Mouse (Mus musculus) liver, embryonic 12.5 days (tissue): ENCODE measurements around the gene Gja4. TPM values are rescaled to one million over a fixed set of nuclear protein-coding genes. Genes with fewer than 3 reads are reported as not detected.

Experiments
- ATAC-seq: fragments of 200-750 bp; cut with Nextera tagmentation; 2 replicates; pipeline ENCODE4 v1.8.0; 2017; ENCODE audit warnings: moderate number of reproducible peaks, mild to moderate bottlenecking, moderate library complexity
- H3K27ac ChIP-seq: fragments of 300-500 bp; sonication (generic); 2 replicates; pipeline ENCODE4 v1.5.1; 2016; ENCODE audit warnings: mild to moderate bottlenecking
- H3K27me3 ChIP-seq: fragments of 300-500 bp; sonication (generic); replicated peaks from 2 replicates; pipeline ENCODE4 v1.6.1; 2016; ENCODE audit warnings: mild to moderate bottlenecking, moderate library complexity
- H3K36me3 ChIP-seq: fragments of 300-500 bp; sonication (generic); 2 replicates; pipeline ENCODE4 v1.6.1; 2016; ENCODE audit warnings: mild to moderate bottlenecking, moderate library complexity
- H3K4me1 ChIP-seq: fragments of 300-500 bp; sonication (generic); 2 replicates; pipeline ENCODE4 v1.6.1; 2016
- H3K4me2 ChIP-seq: fragments of 300-500 bp; sonication (generic); 2 replicates; pipeline ENCODE4 v1.6.1; 2016; ENCODE audit warnings: mild to moderate bottlenecking, moderate library complexity
- H3K4me3 ChIP-seq: fragments of 300-500 bp; sonication (generic); 2 replicates; pipeline ENCODE4 v1.5.1; 2016; ENCODE audit warnings: mild to moderate bottlenecking, moderate library complexity
- H3K9ac ChIP-seq: fragments of 300-500 bp; sonication (generic); 2 replicates; pipeline ENCODE4 v1.6.1; 2016; ENCODE audit warnings: mild to moderate bottlenecking, moderate library complexity
- H3K9me3 ChIP-seq: fragments of 300-500 bp; sonication (generic); replicated peaks from 2 replicates; pipeline ENCODE4 v1.6.1; 2016; ENCODE audit warnings: mild to moderate bottlenecking, moderate library complexity
- WGBS: fragments of 180-500 bp; shearing (Covaris S2); methylation state at CpG from one replicate; pipeline ENCODE4 v1.1.7; 2016; ENCODE audit not compliant: insufficient replicate concordance; 5-methylcytosine and 5-hydroxymethylcytosine counted together
- polyA plus RNA-seq: library from polyadenylated mRNA; unstranded; fragments of >200 nt; fragmentation: Nextera tagmentation; extraction: Ambion mirVana; gene quantifications from 2 replicates; pipeline ENCODE4 v1.2.1, GENCODE M21; 2016

Gja4 gene
- polyA plus RNA-seq, 1 experiment from 2014 or later: 2.5 TPM

- ATAC-seq: no peak
- 33% methylated on average over 5 of the region's 5 CpGs for WGBS
These were observed 21.1 kb upstream of the Gja4 start for GRCm38 (mm10) chr4:127334870-127335504.

GRCm38 (mm10) chr4:127331171-127331570, 17.3 kb upstream of the Gja4 start:
- no peak for ATAC-seq
- H3K27me3 ChIP-seq: peaks cover 65% of the 10 kb centered on the region
- no peaks in the 10 kb centered on the region for H3K9me3 ChIP-seq
- H3K4me3 ChIP-seq: no peak overlapping the region
- H3K4me1 ChIP-seq: peaks cover 10% of the 10 kb centered on the region
- no peaks in the 10 kb centered on the region for H3K36me3 ChIP-seq
- H3K27ac ChIP-seq: no peak overlapping the region
- no peak overlapping the region for H3K4me2 ChIP-seq
- WGBS: 27% methylated on average over 13 of the region's 13 CpGs
- H3K9ac ChIP-seq: no peak overlapping the region

More at GRCm38 (mm10) chr4:127334870-127335504, 21.1 kb upstream of the Gja4 start:
- Histone ChIP-seq H3K4me2 (no peak overlapping the region), H3K4me1 (peaks cover 9% of the 10 kb centered on the region), H3K9ac (no peak overlapping the region), H3K9me3 (no peaks in the 10 kb centered on the region), H3K36me3 (no peaks in the 10 kb centered on the region), H3K4me3 (no peak overlapping the region), H3K27me3 (peaks cover 31% of the 10 kb centered on the region), H3K27ac (no peak overlapping the region)

GRCm38 (mm10) chr4:127330181-127331100, 16.6 kb upstream of the Gja4 start, which contains the start of gene Gjb3:
Gjb3 (minus strand) TSS chr4:127330844.
- WGBS: 4% methylated on average over 47 of the region's 49 CpGs
- H3K4me1 ChIP-seq: peaks cover 10% of the 10 kb centered on the region
- H3K27me3 ChIP-seq: peaks cover 73% of the 10 kb centered on the region
- no peaks in the 10 kb centered on the region for H3K9me3 ChIP-seq
- H3K4me2 ChIP-seq: peak within 1 kb of the TSS; percentile 28; the same call in 1 of the 2 replicates
- no peaks in the 10 kb centered on the region for H3K36me3 ChIP-seq
- H3K4me3 ChIP-seq: no peak within 1 kb of the TSS
- ATAC-seq: no peak
- no peak within 1 kb of the TSS for H3K9ac ChIP-seq
- H3K27ac ChIP-seq: no peak within 1 kb of the TSS

- no peak for ATAC-seq
These were observed 15.9 kb upstream of the Gja4 start for GRCm38 (mm10) chr4:127329751-127330150.

GRCm38 (mm10) chr4:127329046-127329445, 15.2 kb upstream of the Gja4 start:
- no peak for ATAC-seq
- H3K36me3 ChIP-seq: no peaks in the 10 kb centered on the region
- WGBS: 12% methylated on average over 3 of the region's 3 CpGs
- no peak overlapping the region for H3K27ac ChIP-seq
- peaks cover 10% of the 10 kb centered on the region for H3K4me1 ChIP-seq
- no peak overlapping the region for H3K4me2 ChIP-seq
- H3K27me3 ChIP-seq: peaks cover 78% of the 10 kb centered on the region
- H3K9me3 ChIP-seq: no peaks in the 10 kb centered on the region
- H3K9ac ChIP-seq: no peak overlapping the region
- H3K4me3 ChIP-seq: no peak overlapping the region

More at GRCm38 (mm10) chr4:127329751-127330150, 15.9 kb upstream of the Gja4 start:
- H3K4me3 ChIP-seq: no peak overlapping the region
- H3K4me1 ChIP-seq: peaks cover 10% of the 10 kb centered on the region
- H3K27ac ChIP-seq: no peak overlapping the region
- 4% methylated on average over 13 of the region's 13 CpGs for WGBS
- H3K36me3 ChIP-seq: no peaks in the 10 kb centered on the region
- H3K4me2 ChIP-seq: peak overlapping the region; percentile 28; the same call in 1 of the 2 replicates
- H3K27me3 ChIP-seq: peaks cover 78% of the 10 kb centered on the region
- H3K9ac ChIP-seq: no peak overlapping the region
- H3K9me3 ChIP-seq: no peaks in the 10 kb centered on the region

GRCm38 (mm10) chr4:127328378-127328777, 14.5 kb upstream of the Gja4 start:
- H3K27me3 ChIP-seq: peaks cover 78% of the 10 kb centered on the region
- 42% methylated on average over 7 of the region's 7 CpGs for WGBS
- no peak overlapping the region for H3K9ac ChIP-seq
- H3K4me3 ChIP-seq: no peak overlapping the region
- no peaks in the 10 kb centered on the region for H3K9me3 ChIP-seq
- H3K4me1 ChIP-seq: peaks cover 10% of the 10 kb centered on the region
- no peak overlapping the region for H3K27ac ChIP-seq
- H3K4me2 ChIP-seq: no peak overlapping the region
- no peak for ATAC-seq
- H3K36me3 ChIP-seq: no peaks in the 10 kb centered on the region

- H3K4me2 ChIP-seq: no peak overlapping the region
- no peak for ATAC-seq
These were observed 13.9 kb upstream of the Gja4 start for GRCm38 (mm10) chr4:127327749-127328148.

GRCm38 (mm10) chr4:127327258-127327657, 13.4 kb upstream of the Gja4 start:
- peaks cover 69% of the 10 kb centered on the region for H3K27me3 ChIP-seq
- ATAC-seq: no peak
- H3K4me3 ChIP-seq: no peak overlapping the region

More at GRCm38 (mm10) chr4:127327749-127328148, 13.9 kb upstream of the Gja4 start:
- Histone ChIP-seq H3K9me3 (no peaks in the 10 kb centered on the region), H3K27me3 (peaks cover 74% of the 10 kb centered on the region), H3K36me3 (no peaks in the 10 kb centered on the region), H3K4me3 (no peak overlapping the region), H3K9ac (no peak overlapping the region), H3K4me1 (peaks cover 10% of the 10 kb centered on the region), H3K27ac (no peak overlapping the region)
- WGBS: 26% methylated on average over 6 of the region's 6 CpGs

GRCm38 (mm10) chr4:127325276-127325675, 11.4 kb upstream of the Gja4 start:
- Histone ChIP-seq H3K4me3 (no peak overlapping the region), H3K4me2 (no peak overlapping the region), H3K9me3 (no peaks in the 10 kb centered on the region), H3K27me3 (peaks cover 50% of the 10 kb centered on the region), H3K4me1 (peaks cover 4% of the 10 kb centered on the region), H3K9ac (no peak overlapping the region), H3K27ac (no peak overlapping the region), H3K36me3 (no peaks in the 10 kb centered on the region)
- 74% methylated on average over 5 of the region's 5 CpGs for WGBS
- ATAC-seq: no peak

More at GRCm38 (mm10) chr4:127327258-127327657, 13.4 kb upstream of the Gja4 start:
- Histone ChIP-seq H3K4me1 (peaks cover 10% of the 10 kb centered on the region), H3K36me3 (no peaks in the 10 kb centered on the region), H3K9ac (no peak overlapping the region), H3K27ac (no peak overlapping the region), H3K9me3 (no peaks in the 10 kb centered on the region), H3K4me2 (no peak overlapping the region)
- WGBS: 22% methylated on average over 7 of the region's 7 CpGs

- H3K9me3 ChIP-seq: no peaks in the 10 kb centered on the region
- WGBS: 11% methylated on average over 6 of the region's 6 CpGs
- no peak overlapping the region for H3K27ac ChIP-seq
- no peaks in the 10 kb centered on the region for H3K36me3 ChIP-seq
- peaks cover 44% of the 10 kb centered on the region for H3K27me3 ChIP-seq
- ATAC-seq: peak; percentile 50
- H3K4me3 ChIP-seq: no peak overlapping the region
- H3K9ac ChIP-seq: no peak overlapping the region
- H3K4me2 ChIP-seq: no peak overlapping the region
- H3K4me1 ChIP-seq: no peaks in the 10 kb centered on the region
These were observed 10.9 kb upstream of the Gja4 start for GRCm38 (mm10) chr4:127324759-127325158.

GRCm38 (mm10) chr4:127324296-127324695, 10.5 kb upstream of the Gja4 start:
- Histone ChIP-seq H3K27ac (no peak overlapping the region), H3K36me3 (no peaks in the 10 kb centered on the region), H3K4me3 (no peak overlapping the region), H3K4me1 (no peaks in the 10 kb centered on the region), H3K4me2 (no peak overlapping the region), H3K9ac (no peak overlapping the region), H3K27me3 (peaks cover 40% of the 10 kb centered on the region), H3K9me3 (no peaks in the 10 kb centered on the region)
- no peak for ATAC-seq
- 62% methylated on average over 10 of the region's 10 CpGs for WGBS

- H3K9ac ChIP-seq: no peak overlapping the region
- H3K9me3 ChIP-seq: no peaks in the 10 kb centered on the region
- no peak overlapping the region for H3K4me2 ChIP-seq
- no peaks in the 10 kb centered on the region for H3K36me3 ChIP-seq
- peaks cover 36% of the 10 kb centered on the region for H3K27me3 ChIP-seq
- ATAC-seq: no peak
- 46% methylated on average over 3 of the region's 3 CpGs for WGBS
- H3K4me3 ChIP-seq: no peak overlapping the region
- H3K27ac ChIP-seq: no peak overlapping the region
- no peaks in the 10 kb centered on the region for H3K4me1 ChIP-seq
These were observed 9.8 kb upstream of the Gja4 start for GRCm38 (mm10) chr4:127323651-127324050.
